Mouse (Mus musculus) bone marrow macrophage, adult 2 months (primary cell): ENCODE results near the gene Sgpl1. TPM values are rescaled to one million over a fixed set of nuclear protein-coding genes. Genes with fewer than 3 reads are reported as not detected.

Experiments used
- H3K27ac ChIP-seq: 2 replicates; pipeline ENCODE4 v1.5.1; 2012; ENCODE audit warnings: low read depth, low read length; ENCODE audit not compliant: insufficient read depth
- H3K4me1 ChIP-seq: 2 replicates; pipeline ENCODE4 v1.6.1; 2012; ENCODE audit warnings: low read length; ENCODE audit not compliant: control insufficient read depth, insufficient read depth
- H3K4me3 ChIP-seq: 2 replicates; pipeline ENCODE4 v1.5.1; 2012; ENCODE audit warnings: mild to moderate bottlenecking, low read length, moderate library complexity; ENCODE audit not compliant: insufficient read depth
- CTCF ChIP-seq: IDR thresholded peaks from 2 replicates; pipeline ENCODE4 v1.5.1; 2012; ENCODE audit warnings: low read depth, mild to moderate bottlenecking, low read length, moderate library complexity
- POLR2A ChIP-seq: IDR thresholded peaks from 2 replicates; pipeline ENCODE4 v1.6.1; 2012; ENCODE audit warnings: mild to moderate bottlenecking, low read depth, low read length, borderline replicate concordance
- polyA plus RNA-seq: library from polyadenylated mRNA; stranded (reverse); fragments of >200 nt; gene quantifications from 2 replicates; pipeline ENCODE4 v1.2.4, GENCODE M21; 2012; ENCODE audit not compliant: missing spikeins, insufficient read depth, insufficient read length

The Sgpl1 gene
- polyA plus RNA-seq, 1 experiment = 268 TPM

DNA sequence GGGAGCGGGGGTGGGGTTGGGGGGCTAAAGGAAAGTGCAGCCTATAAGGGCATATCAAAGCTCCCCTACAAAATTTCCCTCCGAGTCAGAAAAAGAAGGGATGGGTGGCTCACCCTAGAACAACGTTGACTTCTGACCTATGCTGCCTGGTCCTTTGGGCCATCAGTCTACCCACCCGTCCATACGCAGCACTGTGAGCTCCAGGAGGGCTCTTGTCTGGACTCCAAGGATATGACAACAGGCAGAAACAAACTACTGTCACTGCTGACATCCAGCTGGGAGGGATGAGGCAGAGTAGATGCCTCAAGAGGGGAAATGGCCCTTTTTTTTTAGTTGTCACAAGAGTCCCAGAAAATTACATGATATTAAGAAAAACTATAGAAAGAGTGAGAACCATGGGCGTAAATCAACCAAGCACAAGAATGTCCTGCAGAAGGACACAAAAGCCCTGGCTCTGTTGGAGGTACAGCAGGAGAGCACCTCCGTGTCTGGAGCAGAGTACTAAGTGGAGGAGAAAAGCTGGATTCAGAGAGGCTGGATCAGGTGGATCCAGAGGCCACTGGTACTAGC lies 28.8 kb upstream of the Sgpl1 start:
- Histone ChIP-seq H3K27ac (no peak overlapping the region), H3K4me3 (no peak overlapping the region), H3K4me1 (peaks cover 11% of the 10 kb centered on the region)
- TF ChIP-seq CTCF (no peak), POLR2A (no peak)

DNA sequence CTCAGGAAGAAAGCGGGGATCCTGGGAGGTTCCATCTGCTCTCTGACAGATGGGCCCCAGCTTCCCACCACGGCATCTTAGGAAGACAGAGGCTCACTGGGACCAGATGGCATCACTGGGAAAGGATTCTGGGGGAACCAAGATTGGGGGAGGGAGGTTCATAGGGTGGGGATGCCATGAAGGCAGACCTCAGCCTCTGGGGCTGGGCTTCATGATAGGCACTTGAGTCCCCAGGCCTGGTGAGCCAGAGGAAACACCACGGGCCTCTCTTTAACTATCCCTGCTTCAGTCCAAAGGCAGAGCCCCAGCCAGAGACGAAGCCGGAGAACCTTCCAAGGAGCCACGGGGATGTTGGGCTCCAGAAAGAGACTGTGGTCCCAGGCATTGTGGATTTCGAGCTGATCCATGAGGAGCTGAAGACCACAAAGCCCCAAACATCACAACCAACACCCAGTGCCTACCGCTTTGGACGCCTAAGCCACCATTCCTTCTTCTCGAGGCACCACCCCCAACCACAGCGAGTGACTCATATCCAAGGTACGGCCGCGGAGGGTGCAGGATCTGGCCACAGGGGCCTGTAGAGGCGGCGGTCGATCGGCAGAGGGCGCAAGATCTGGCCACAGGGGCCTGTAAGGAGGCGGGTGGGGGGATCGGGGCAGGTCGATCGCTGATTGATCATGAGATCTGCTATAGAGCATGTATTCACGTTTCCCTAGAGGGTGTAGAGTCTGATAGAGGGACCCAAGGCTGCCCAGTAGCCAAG lies 28.1 kb upstream of the Sgpl1 start:
- Histone ChIP-seq H3K27ac (no peak overlapping the region), H3K4me3 (peak overlapping the region; percentile 44), H3K4me1 (peaks cover 11% of the 10 kb centered on the region)
- TF ChIP-seq CTCF (peak; percentile 82), POLR2A (no peak)

DNA sequence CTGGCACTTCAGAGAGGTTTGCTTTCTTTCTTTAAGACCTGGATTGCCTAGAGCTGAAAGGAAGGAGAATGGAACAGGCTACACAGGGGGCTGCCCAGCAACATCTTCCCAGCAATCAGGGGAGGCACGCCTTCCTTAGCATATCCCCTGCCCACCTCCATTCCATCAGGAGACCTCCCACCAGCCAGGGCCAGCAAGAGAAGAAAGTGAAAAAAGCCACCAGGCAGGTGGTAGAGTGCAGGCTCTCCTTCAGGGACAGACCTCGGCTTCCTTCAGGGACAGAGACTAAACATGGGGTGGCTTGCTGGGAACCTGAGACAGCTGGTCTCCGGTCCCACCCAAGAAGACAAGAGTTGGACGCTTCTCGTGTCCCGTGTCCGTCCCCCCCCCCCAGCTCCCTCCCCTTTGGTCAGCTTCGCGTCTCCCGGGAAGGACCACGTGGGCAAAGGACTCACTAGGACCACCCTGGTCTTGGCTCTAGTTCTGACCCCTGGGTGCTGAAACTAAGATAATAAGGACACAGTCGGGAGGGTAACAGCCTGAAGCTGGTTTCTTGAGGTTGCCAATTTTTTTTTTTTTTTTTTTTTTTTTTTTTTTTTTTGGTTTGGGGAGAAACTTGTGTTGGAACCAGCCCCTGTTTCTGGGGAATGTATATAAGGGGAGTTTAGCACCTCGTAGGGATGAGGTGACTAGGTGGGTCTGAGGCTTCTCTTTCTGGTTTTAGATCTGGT lies 27.4 kb upstream of the Sgpl1 start:
- Histone ChIP-seq H3K4me3 (no peak overlapping the region), H3K4me1 (peaks cover 11% of the 10 kb centered on the region), H3K27ac (no peak overlapping the region)
- TF ChIP-seq POLR2A (no peak), CTCF (no peak)

DNA sequence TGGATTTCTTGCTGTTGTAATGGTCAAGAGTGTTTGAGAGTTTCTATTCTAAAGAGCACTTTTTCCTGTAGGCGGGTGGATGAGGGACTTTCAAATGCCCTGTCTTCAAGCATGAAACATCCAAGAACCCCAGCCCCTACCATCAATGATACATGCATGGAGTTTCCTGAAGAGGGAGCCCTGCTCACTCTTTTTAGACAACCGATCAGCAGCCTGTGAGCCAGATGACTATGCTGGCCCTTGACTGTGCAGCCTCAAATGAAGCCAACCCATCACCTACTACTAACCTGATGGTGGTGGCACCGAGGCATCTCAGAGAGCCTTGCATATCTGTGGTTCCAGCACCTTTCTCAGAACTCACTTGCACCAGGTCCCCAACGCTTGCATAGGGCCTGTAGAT lies 25.0 kb upstream of the Sgpl1 start:
- Histone ChIP-seq H3K4me3 (no peak overlapping the region), H3K27ac (no peak overlapping the region), H3K4me1 (peaks cover 29% of the 10 kb centered on the region)
- TF ChIP-seq CTCF = no peak
- no peak for TF ChIP-seq POLR2A

DNA sequence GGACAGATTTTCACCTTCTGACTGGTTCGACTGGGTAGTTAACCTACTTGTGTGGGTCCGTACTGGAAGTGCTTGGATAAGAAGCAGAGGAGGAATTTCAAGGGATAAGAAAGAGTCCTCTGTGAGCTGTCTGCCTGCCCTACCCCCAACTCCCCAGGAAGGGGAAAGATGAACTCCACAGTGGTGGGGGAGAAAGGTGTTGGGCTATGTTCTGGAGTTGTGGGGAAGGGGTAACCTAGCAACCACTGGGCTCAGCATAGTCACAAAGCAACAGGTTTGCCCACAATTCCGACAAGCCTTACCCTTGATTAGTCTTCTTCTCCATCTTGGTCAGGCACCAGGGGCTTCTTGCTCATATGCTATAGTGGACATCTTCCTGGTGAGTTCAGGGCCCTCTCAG lies 24.2 kb upstream of the Sgpl1 start, which contains the start of gene Tbata:
Gene Tbata (plus strand): TSS at position 301 of the 400 bp plus-strand sequence.
- Histone ChIP-seq H3K27ac (no peak within 1 kb of the TSS), H3K4me3 (no peak within 1 kb of the TSS), H3K4me1 (peaks cover 32% of the 10 kb centered on the region)
- TF ChIP-seq CTCF = no peak
- TF ChIP-seq POLR2A = no peak

DNA sequence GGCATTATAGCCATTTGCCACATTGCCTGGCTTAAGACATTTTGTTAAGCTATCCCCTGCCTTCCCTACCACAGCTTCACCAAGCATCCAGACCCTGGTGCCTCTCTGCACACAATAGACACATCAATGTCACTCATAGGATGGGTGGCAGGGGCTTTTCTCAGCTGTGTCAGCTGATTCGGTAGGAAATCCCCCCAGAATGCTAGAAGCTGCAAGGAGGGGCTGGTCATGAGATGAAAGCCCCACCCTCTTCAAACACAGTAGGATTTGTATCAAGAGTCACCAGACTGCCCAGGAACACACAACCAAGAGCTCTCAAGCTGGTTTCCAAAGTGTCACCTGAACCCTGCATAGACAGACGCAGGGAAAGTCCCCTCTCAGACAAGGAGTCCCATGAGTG lies 20.9 kb upstream of the Sgpl1 start:
- Histone ChIP-seq H3K4me1 (peaks cover 38% of the 10 kb centered on the region), H3K4me3 (no peak overlapping the region), H3K27ac (peak overlapping the region; percentile 99)
- TF ChIP-seq CTCF = no peak
- no peak for TF ChIP-seq POLR2A

DNA sequence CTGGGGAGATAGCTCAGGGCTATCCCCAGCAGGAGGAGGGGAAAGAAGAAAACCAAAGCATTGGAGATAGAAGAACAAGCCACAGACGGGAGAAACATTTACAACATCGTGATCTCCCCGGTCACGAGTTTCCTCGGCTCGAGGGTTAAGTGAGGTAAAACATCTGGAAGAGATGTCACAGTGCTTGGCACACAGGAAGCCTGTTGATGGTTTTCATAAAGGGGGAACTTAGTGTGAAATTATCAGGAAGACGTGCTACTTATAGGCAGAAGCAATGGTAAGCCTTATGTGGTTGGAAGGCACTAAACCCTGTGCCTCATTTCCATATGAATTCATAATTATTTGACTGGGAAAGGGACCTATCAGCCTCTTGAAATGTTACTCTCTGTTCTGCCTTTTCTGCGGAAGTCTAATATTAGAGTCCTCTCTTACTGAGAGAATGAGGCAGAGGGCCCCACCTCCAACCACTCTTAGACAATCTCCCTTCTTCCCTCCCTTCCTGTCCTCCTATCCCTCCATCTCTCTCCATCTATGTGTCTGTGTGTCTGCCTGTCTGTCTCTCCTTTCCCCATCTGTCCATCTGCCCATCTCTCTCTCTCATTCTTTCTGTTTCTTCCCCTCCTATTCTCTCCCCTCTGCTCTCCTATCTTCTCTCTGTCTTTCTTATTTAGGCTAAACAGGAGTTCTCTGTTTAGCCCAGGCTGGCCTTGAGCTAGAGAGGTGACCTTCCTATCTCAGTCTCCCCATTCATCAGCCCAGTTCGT lies 20.0 kb upstream of the Sgpl1 start:
- Histone ChIP-seq H3K4me1 (peaks cover 38% of the 10 kb centered on the region), H3K4me3 (no peak overlapping the region), H3K27ac (peak overlapping the region; percentile 99)
- TF ChIP-seq POLR2A = no peak
- no peak for TF ChIP-seq CTCF

DNA sequence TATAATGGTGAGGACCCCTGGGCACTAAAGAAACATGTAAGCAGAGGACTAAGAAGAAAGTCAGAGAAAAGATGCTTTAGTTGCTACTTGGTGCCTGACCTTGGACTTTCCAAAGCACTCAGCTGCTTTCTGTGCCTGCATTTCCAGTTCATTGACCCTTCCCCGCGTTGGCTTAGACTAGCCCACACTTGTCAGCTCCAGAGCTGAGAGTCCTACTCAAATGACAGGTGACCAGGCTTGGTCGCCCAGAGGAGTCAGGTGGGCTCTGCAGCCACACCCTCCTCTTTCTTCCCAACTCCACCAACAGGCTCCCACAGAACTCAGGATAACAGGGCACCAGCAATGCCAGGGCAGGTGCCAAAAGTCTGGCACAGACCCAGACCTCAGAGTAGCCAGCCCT lies 14.9 kb upstream of the Sgpl1 start:
- Histone ChIP-seq H3K4me3 (no peak overlapping the region), H3K4me1 (peaks cover 17% of the 10 kb centered on the region), H3K27ac (no peak overlapping the region)
- TF ChIP-seq CTCF (no peak), POLR2A (no peak)

DNA sequence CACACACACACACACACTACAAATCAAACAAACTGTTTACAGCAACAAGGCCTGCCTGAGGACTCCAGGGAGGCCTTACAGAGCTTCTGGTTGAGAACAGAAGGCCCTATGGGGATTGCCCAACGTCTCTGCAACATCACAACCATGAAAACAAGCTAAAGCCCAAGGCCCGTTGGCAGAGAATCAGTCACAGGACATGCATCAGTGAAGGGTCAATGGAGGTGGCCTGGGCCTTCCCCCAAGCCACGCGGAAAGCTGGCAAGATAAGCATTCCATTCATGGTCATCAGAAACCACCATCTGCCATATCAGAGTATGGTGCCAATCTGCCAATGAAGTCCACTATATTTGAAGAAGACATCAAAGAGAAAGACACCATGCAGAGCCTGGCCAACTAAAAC lies 13.2 kb upstream of the Sgpl1 start:
- Histone ChIP-seq H3K4me3 (no peak overlapping the region), H3K27ac (no peak overlapping the region), H3K4me1 (peaks cover 6% of the 10 kb centered on the region)
- TF ChIP-seq CTCF = no peak
